Mouse (Mus musculus) heart, embryonic 13.5 days (tissue): ENCODE measurements around the gene Cdc42bpb. TPM values are rescaled to one million over a fixed set of nuclear protein-coding genes. Genes with fewer than 3 reads are reported as not detected.
A peak's percentile ranks its signal among the peaks of the same experiment; 100 is the strongest.

Experiments used
- ATAC-seq: fragments of 200-750 bp; cut with Nextera tagmentation; 2 replicates; pipeline ENCODE4 v1.8.0; 2017; ENCODE audit warnings: moderate TSS enrichment; ENCODE audit not compliant: insufficient number of reproducible peaks, low FRiP score, low TSS enrichment; ENCODE audit errors: extremely low read depth
- H3K27ac ChIP-seq: fragments of 300-500 bp; sonication (generic); replicated peaks from 2 replicates; pipeline ENCODE4 v1.5.1; 2015; ENCODE audit warnings: moderate library complexity, mild to moderate bottlenecking, inconsistent platforms
- H3K27me3 ChIP-seq: fragments of 300-500 bp; sonication (generic); replicated peaks from 2 replicates; pipeline ENCODE4 v1.6.1; 2015; ENCODE audit warnings: mild to moderate bottlenecking, inconsistent platforms
- H3K36me3 ChIP-seq: fragments of 300-500 bp; sonication (generic); 2 replicates; pipeline ENCODE4 v1.6.1; 2015; ENCODE audit warnings: mild to moderate bottlenecking, inconsistent platforms
- H3K4me1 ChIP-seq: fragments of 300-500 bp; sonication (generic); 2 replicates; pipeline ENCODE4 v1.6.1; 2015; ENCODE audit warnings: inconsistent platforms
- H3K4me2 ChIP-seq: fragments of 300-500 bp; sonication (generic); 2 replicates; pipeline ENCODE4 v1.6.1; 2015; ENCODE audit warnings: inconsistent platforms, mild to moderate bottlenecking, moderate library complexity
- H3K4me3 ChIP-seq: fragments of 300-500 bp; sonication (generic); 2 replicates; pipeline ENCODE4 v1.5.1; 2015; ENCODE audit warnings: moderate library complexity, mild to moderate bottlenecking, inconsistent platforms
- H3K9ac ChIP-seq: fragments of 300-500 bp; sonication (generic); 2 replicates; pipeline ENCODE4 v1.6.1; 2015; ENCODE audit warnings: inconsistent platforms, mild to moderate bottlenecking, moderate library complexity
- H3K9me3 ChIP-seq: fragments of 300-500 bp; sonication (generic); 2 replicates; pipeline ENCODE4 v1.6.1; 2016; ENCODE audit warnings: inconsistent platforms
- WGBS: fragments of 180-500 bp; shearing (Covaris S2); methylation state at CpG from one replicate; pipeline ENCODE4 v1.1.7; 2015; ENCODE audit warnings: mixed read lengths; 5-methylcytosine and 5-hydroxymethylcytosine counted together
- polyA plus RNA-seq: library from polyadenylated mRNA; unstranded; fragments of >200 nt; fragmentation: Nextera tagmentation; extraction: Ambion mirVana; gene quantifications from 2 replicates; pipeline ENCODE4 v1.2.1, GENCODE M21; 2015

Gene Cdc42bpb
- polyA plus RNA-seq, 1 experiment from 2014 or later, result 26.2 TPM

DNA sequence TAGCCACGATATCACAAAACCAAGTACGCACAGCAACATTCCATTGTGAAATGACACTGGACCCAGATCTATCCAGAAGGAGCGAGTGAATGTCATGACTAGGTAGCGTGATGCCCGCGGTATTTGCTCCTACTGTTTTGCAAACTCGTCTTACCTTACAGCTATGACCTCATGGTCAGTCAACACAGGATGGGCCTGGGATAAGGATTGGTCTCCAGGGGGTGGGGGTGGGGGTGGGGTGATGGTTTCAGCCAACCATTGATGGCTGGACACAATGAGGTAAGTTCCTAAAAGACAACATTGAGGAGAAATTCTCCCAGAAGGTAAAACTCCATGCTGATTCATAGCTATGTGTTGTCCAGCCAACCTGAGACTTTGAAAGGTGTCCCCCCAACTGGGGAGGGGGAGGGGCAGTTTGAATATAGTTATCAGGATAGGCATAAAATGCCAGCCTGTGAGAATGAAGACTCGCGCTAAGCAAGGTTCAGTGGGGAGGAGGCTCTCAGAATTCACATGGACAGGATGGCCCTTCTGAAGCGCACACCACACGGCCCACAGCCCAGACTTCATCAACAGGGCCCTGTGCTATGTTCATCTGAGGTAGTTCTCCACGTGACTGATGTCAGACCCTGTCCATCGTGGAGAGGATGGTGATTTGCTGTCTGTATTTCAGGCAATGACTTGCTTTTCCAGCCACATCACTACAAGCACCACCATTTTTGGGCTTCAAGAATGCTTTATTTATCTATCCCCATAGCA is 8.5 kb upstream of the Cdc42bpb start:
- H3K4me1 ChIP-seq, result peaks cover 14% of the 10 kb centered on the region
- peak overlapping the region; percentile 33; the same call in 1 of the 2 replicates for H3K4me2 ChIP-seq
- WGBS, result 75% methylated on average over 13 of the region's 13 CpGs
- peak; percentile 45; the same call in 1 of the 2 replicates for ATAC-seq
- H3K36me3 ChIP-seq, result no peaks in the 10 kb centered on the region
- H3K9me3 ChIP-seq, result no peaks in the 10 kb centered on the region; the same call in 1 of the 2 replicates
- H3K27me3 ChIP-seq, result no peaks in the 10 kb centered on the region
- H3K4me3 ChIP-seq, result no peak overlapping the region
- H3K9ac ChIP-seq, result no peak overlapping the region
- H3K27ac ChIP-seq, result peak overlapping the region; percentile 72

DNA sequence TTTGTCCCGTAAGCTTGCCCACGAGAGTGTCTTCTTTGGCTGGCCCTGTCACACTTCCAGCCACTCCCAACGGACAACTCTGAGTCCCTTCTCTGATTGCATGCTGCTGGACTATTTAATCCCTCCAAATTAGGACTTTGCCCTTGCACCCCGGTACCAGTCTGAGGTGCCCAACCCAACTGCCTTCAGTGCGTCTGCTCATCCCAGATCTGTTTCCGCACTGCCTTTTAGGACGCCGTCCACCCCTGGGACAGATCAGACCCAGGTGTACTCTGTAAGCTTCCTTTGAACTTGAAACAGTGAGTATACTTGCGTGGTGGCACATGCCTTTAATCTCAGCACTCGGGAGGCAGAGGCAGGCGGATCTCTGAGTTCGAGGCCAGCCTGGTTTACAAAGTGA is 1.3 kb upstream of the Cdc42bpb start:
- Histone ChIP-seq H3K9ac (peak overlapping the region; percentile 94; the same call in 1 of the 2 replicates), H3K4me3 (peak overlapping the region; percentile 82; the same call in 1 of the 2 replicates)

DNA sequence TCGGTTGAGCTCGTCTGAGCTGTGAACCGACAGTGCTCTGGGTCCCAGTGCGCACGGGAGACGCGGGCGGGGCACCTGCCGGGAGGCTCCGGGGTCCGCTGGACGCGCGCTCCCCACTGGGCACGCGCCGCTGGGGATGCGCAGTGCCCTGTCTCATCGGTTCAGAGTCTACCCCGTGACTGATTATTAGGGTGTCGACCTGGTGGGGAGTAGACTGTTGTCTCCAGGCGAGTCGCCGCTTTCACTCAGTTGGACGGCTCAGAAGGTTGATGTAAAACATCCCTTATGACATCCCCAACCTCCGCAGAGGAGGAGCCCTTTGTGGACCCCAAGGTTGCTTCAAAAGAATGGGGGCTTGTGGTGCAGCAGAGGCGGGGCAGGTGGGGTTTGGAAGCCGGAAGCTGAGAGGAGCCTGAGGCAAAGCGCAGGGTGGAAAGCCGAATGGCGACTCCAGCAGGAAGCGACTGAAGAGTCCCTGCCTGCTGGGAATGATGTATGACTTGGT is 520 bp upstream of the Cdc42bpb start:
- peak overlapping the region; percentile 82 for H3K4me3 ChIP-seq
- H3K4me1 ChIP-seq, result peaks cover 33% of the 10 kb centered on the region
- H3K27ac ChIP-seq, result peak overlapping the region; percentile 94
- H3K9ac ChIP-seq, result peak overlapping the region; percentile 94
- WGBS, result under 1% methylated on average over 32 of the region's 32 CpGs
- peak overlapping the region; percentile 91 for H3K4me2 ChIP-seq
- no peaks in the 10 kb centered on the region for H3K27me3 ChIP-seq
- ATAC-seq, result peak; percentile 32; the same call in 1 of the 2 replicates
- H3K9me3 ChIP-seq, result no peaks in the 10 kb centered on the region
- H3K36me3 ChIP-seq, result no peaks in the 10 kb centered on the region

More for the DNA sequence above, 1.3 kb upstream of the Cdc42bpb start:
- Histone ChIP-seq H3K27me3 (no peaks in the 10 kb centered on the region), H3K27ac (no peak overlapping the region), H3K9me3 (no peaks in the 10 kb centered on the region), H3K36me3 (no peaks in the 10 kb centered on the region), H3K4me2 (peak overlapping the region; percentile 91), H3K4me1 (peaks cover 31% of the 10 kb centered on the region)
- WGBS, result 70% methylated on average over 12 of the region's 12 CpGs
- no peak for ATAC-seq

DNA sequence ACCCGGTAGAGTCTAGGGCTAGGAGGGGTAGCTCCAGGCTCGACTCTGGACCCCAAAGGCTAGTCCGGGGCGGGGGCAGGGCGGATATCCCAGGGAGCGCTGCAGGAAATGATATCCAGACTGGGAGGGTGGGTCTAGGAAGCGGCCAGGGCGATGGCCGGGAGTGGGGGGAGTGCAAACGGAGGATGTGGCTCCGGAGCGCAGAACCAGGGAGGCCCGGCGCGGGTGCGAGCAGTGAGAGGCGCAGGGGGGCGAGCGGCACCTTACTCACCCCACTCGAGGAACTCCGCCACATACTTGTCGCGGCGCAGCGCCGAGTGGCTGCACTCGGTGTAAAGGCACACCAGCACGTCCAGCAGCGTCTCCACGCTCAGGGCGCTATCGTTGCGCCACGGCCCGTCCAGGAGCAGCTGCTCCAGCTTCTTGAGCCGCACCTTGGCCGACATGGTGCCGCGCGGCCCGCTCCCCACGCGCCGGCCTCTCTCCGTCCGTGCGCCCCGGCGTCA is 639 bp downstream of the Cdc42bpb start:
- H3K27ac ChIP-seq, result peak overlapping the region; percentile 94
- 0 out of 2 replicates have a peak, but pooled peaks have one; percentile 11 for ATAC-seq
- H3K4me1 ChIP-seq, result peaks cover 38% of the 10 kb centered on the region
- under 1% methylated on average over 48 of the region's 49 CpGs for WGBS
- no peaks in the 10 kb centered on the region for H3K27me3 ChIP-seq
- peak overlapping the region; percentile 91 for H3K4me2 ChIP-seq
- peak overlapping the region; percentile 94 for H3K9ac ChIP-seq
- H3K9me3 ChIP-seq, result no peaks in the 10 kb centered on the region
- peak overlapping the region; percentile 82 for H3K4me3 ChIP-seq
- no peaks in the 10 kb centered on the region for H3K36me3 ChIP-seq

DNA sequence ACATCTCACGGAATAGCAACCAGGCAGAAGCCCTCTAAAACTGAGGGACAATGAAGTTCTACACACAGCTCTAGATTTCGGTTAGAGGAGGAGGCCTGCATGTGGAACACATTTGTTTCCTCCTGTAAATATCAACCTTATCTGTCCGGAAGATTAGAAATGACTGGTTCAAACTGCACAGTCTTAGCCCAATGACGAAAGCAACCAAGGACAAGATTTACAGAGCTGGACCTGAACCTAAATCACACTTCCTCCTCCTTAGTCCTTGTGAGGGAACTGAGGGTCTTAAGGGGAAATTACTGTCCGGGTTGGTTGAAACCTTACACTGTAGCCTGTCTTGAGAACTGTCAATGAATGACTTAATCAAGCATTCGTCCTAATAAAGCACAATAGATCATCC is 1.5 kb downstream of the Cdc42bpb start:
- Histone ChIP-seq H3K9me3 (no peaks in the 10 kb centered on the region), H3K4me3 (peak overlapping the region; percentile 82), H3K27me3 (no peaks in the 10 kb centered on the region), H3K27ac (peak overlapping the region; percentile 94), H3K4me1 (peaks cover 45% of the 10 kb centered on the region), H3K4me2 (peak overlapping the region; percentile 91), H3K9ac (peak overlapping the region; percentile 94), H3K36me3 (no peaks in the 10 kb centered on the region)
- 15% methylated on average over 6 of the region's 6 CpGs for WGBS
- ATAC-seq, result no peak

DNA sequence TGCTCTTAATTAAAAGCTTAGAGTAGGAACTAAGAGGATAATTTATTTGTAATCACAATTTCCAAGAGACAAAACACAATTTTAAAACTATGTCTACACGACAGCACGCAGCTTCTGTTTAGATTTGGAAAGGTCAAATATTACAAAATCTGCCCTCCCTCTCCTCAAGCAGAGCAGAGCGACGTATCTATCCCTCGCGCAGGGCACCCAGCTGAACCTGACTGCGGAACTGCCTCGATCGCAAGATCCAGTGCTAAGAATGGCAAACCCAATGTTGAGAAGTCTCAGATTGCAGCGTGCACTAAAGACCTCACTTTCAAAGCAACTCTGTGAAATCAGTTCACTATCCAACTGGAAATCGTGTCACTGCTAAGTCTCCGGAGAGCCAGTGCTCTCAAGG is 2.0 kb downstream of the Cdc42bpb start:
- Histone ChIP-seq H3K27me3 (no peaks in the 10 kb centered on the region), H3K4me1 (peaks cover 50% of the 10 kb centered on the region), H3K9me3 (no peaks in the 10 kb centered on the region), H3K4me3 (peak overlapping the region; percentile 82), H3K9ac (peak overlapping the region; percentile 94), H3K36me3 (no peaks in the 10 kb centered on the region), H3K27ac (peak overlapping the region; percentile 94), H3K4me2 (peak overlapping the region; percentile 91)
- 42% methylated on average over 12 of the region's 12 CpGs for WGBS
- ATAC-seq, result no peak

DNA sequence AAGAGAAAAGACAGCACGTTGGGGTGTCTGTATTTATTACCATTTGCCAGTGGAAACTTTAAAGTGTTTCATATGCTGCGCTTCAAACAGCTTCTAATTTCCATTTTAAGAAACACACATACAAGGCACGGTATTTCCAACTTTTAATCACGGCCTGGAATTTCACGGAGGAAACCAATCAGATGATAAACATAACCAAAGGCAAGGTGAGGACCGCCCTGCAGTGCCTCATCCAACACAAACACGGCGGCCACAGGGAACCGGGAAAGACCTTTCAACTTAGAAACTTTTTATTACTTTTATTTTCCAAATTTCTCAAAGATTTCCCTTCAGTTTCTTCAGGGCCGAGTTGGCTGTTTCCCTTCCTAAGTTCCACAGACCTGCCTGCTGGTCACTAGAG is 2.8 kb downstream of the Cdc42bpb start:
- 46% methylated on average over 10 of the region's 10 CpGs for WGBS

DNA sequence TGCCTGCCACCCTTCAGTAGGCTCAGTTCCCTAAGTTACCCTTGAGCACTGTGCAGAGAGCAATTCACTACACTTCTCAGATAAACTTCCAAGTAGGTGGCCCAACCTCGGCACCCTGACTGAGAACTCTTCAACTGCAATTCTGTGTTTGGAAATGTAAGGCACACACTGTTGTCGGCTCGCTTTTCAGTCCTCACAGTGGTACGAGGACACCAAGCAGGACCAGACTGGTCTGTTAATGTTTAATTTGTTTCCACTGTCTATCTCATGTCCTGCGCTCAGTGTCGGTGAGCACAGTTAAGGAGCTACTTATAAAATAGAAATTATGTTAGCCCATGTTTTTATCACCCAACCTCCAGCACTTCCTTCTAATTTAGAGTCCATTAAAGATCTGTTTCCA is 4.1 kb downstream of the Cdc42bpb start:
- ATAC-seq, result no peak
- Histone ChIP-seq H3K9me3 (no peaks in the 10 kb centered on the region), H3K27ac (no peak overlapping the region), H3K4me1 (peaks cover 68% of the 10 kb centered on the region), H3K36me3 (no peaks in the 10 kb centered on the region), H3K27me3 (no peaks in the 10 kb centered on the region), H3K4me3 (no peak overlapping the region), H3K9ac (no peak overlapping the region), H3K4me2 (no peak overlapping the region)
- 77% methylated on average over 6 of the region's 6 CpGs for WGBS

More for the DNA sequence above, 2.8 kb downstream of the Cdc42bpb start:
- no peak for ATAC-seq
- Histone ChIP-seq H3K9me3 (no peaks in the 10 kb centered on the region), H3K9ac (peak overlapping the region; percentile 94; the same call in 1 of the 2 replicates), H3K4me1 (peaks cover 59% of the 10 kb centered on the region), H3K4me3 (peak overlapping the region; percentile 82), H3K27ac (peak overlapping the region; percentile 94; the same call in 1 of the 2 replicates), H3K27me3 (no peaks in the 10 kb centered on the region), H3K4me2 (peak overlapping the region; percentile 91), H3K36me3 (no peaks in the 10 kb centered on the region)

DNA sequence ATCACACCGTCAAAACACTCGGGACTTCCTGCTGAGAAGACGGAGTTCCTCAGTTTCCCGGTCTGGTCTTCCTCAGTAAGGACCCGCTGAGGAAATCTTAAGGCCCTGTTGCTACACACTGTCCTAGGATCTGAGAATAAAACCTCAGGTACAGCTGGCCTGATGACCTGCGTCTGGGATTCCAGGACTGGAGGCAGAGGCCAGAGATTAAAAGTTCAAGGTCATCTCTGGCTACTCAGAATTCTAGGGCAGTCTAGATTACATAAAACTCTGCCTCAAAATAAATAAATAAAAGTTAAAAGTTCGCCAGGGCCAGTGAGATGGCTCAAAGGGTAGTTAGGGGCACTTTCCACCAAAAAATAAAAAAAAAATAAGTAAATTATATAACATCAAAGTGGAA is 5.6 kb downstream of the Cdc42bpb start:
- H3K27me3 ChIP-seq, result no peaks in the 10 kb centered on the region
- no peak for ATAC-seq
- H3K4me2 ChIP-seq, result no peak overlapping the region
- no peaks in the 10 kb centered on the region for H3K36me3 ChIP-seq
- no peak overlapping the region for H3K4me3 ChIP-seq
- H3K27ac ChIP-seq, result no peak overlapping the region
- H3K9ac ChIP-seq, result no peak overlapping the region
- WGBS, result 67% methylated on average over 7 of the region's 7 CpGs
- H3K9me3 ChIP-seq, result no peaks in the 10 kb centered on the region
- H3K4me1 ChIP-seq, result peaks cover 81% of the 10 kb centered on the region

DNA sequence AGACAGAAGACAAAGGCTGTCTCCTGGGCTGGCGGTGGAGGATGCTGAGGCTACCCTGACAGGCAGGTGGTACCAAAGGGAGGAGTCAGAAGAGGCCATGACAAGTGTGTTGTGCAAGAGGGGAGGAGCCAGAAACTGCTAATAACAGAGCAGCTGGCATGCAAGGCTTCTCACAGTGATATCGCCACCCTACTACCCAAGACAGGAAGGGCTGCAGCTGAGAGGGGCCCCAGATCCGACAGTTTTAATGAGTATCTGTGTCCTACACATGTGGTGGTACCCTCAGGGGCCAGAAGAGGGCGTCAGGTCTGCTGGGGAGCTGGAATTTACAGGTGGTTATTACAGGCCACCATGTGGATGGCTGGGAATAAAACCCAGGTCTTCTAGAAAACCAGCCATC is 7.3 kb downstream of the Cdc42bpb start:
- no peak overlapping the region for H3K4me2 ChIP-seq
- H3K4me3 ChIP-seq, result no peak overlapping the region
- no peaks in the 10 kb centered on the region for H3K27me3 ChIP-seq
- H3K27ac ChIP-seq, result no peak overlapping the region; the same call in 1 of the 2 replicates
- H3K9ac ChIP-seq, result no peak overlapping the region
- H3K4me1 ChIP-seq, result peaks cover 86% of the 10 kb centered on the region
- no peaks in the 10 kb centered on the region for H3K9me3 ChIP-seq
- no peaks in the 10 kb centered on the region for H3K36me3 ChIP-seq
- no peak for ATAC-seq
- WGBS, result 55% methylated on average over 4 of the region's 4 CpGs

DNA sequence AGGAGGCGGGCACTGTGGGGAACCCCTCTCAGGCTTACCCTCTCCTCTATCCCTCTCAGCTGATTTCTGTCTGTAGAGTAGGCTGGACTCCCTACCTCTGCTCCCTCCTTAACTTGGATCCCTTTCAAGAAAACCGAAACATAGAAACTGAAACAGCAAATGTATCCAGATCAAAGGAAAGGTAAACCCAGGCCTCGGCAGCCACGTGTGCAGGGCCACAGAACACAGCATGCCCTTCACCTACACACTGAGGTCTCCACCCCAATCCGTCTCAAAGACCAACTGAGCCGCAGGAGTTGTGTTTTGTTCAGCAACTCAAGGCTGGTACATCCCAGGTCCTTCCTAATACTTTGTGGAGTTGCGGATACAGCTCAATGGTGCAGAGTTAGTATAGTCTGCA is 10.5 kb downstream of the Cdc42bpb start:
- H3K4me1 ChIP-seq, result peaks cover 91% of the 10 kb centered on the region
- 73% methylated on average over 7 of the region's 7 CpGs for WGBS
- no peak overlapping the region for H3K9ac ChIP-seq
- no peaks in the 10 kb centered on the region for H3K9me3 ChIP-seq
- no peak overlapping the region for H3K4me3 ChIP-seq
- no peak overlapping the region for H3K4me2 ChIP-seq
- H3K27ac ChIP-seq, result no peak overlapping the region
- ATAC-seq, result no peak
- H3K36me3 ChIP-seq, result no peaks in the 10 kb centered on the region
- no peaks in the 10 kb centered on the region for H3K27me3 ChIP-seq
